Mouse (Mus musculus): ENCODE results near the gene Cdk5. TPM values are rescaled to one million over a fixed set of nuclear protein-coding genes. Genes with fewer than 3 reads are reported as not detected.

Gene Cdk5
- polyA plus RNA-seq, 1 experiment from 2014 or later: 76.9 TPM

Other genes starting within 250 kb of the Cdk5 start
- 18.0 and 18.5 TPM in 2 replicates for gene Kcnh2, start 71.9 kb downstream of the Cdk5 start, polyA plus RNA-seq (2016; fragmentation: Nextera tagmentation; extraction: Ambion mirVana)
- gene Nos3, start 58.7 kb downstream of the Cdk5 start, polyA plus RNA-seq (2016; fragmentation: Nextera tagmentation; extraction: Ambion mirVana): 7.1 and 9.2 TPM in 2 replicates
- gene Atg9b, start 31.4 kb downstream of the Cdk5 start, polyA plus RNA-seq (2016; fragmentation: Nextera tagmentation; extraction: Ambion mirVana): 0.35 and 0.46 TPM in 2 replicates
- gene Abcb8, start 29.9 kb downstream of the Cdk5 start, polyA plus RNA-seq (2016; fragmentation: Nextera tagmentation; extraction: Ambion mirVana): 47.1 and 48.0 TPM in 2 replicates
- 0.17 and 0.27 TPM in 2 replicates for gene Asic3, start 10.1 kb downstream of the Cdk5 start, polyA plus RNA-seq (2016; fragmentation: Nextera tagmentation; extraction: Ambion mirVana)
- 32.7 and 35.7 TPM in 2 replicates for gene Slc4a2, start 307 bp upstream of the Cdk5 start, polyA plus RNA-seq (2016; fragmentation: Nextera tagmentation; extraction: Ambion mirVana)
- gene Fastk, start 21.8 kb upstream of the Cdk5 start, polyA plus RNA-seq (2016; fragmentation: Nextera tagmentation; extraction: Ambion mirVana): 102 and 116 TPM in 2 replicates
- 31.8 and 35.4 TPM in 2 replicates for gene Tmub1, start 24.3 kb upstream of the Cdk5 start, polyA plus RNA-seq (2016; fragmentation: Nextera tagmentation; extraction: Ambion mirVana)
- gene Agap3, start 28.6 kb upstream of the Cdk5 start, polyA plus RNA-seq (2016; fragmentation: Nextera tagmentation; extraction: Ambion mirVana): 60.4 and 64.6 TPM in 2 replicates
- gene Gbx1, start 103.7 kb upstream of the Cdk5 start, polyA plus RNA-seq (2016; fragmentation: Nextera tagmentation; extraction: Ambion mirVana): 0.10 and 0.18 TPM in 2 replicates
- gene Asb10, start 117.4 kb upstream of the Cdk5 start, polyA plus RNA-seq (2016; fragmentation: Nextera tagmentation; extraction: Ambion mirVana): 0.16 and 0.19 TPM in 2 replicates
- 0.06 and 0.09 TPM in 2 replicates for gene 4931409K22Rik, start 133.3 kb upstream of the Cdk5 start, polyA plus RNA-seq (2016; fragmentation: Nextera tagmentation; extraction: Ambion mirVana)
- gene Abcf2, start 153.9 kb upstream of the Cdk5 start, polyA plus RNA-seq (2016; fragmentation: Nextera tagmentation; extraction: Ambion mirVana): 126 TPM in 2 replicates
- gene Chpf2, start 163.2 kb upstream of the Cdk5 start, polyA plus RNA-seq (2016; fragmentation: Nextera tagmentation; extraction: Ambion mirVana): 18.3 and 22.1 TPM in 2 replicates
- 108 and 120 TPM in 2 replicates for gene Smarcd3, start 200.9 kb upstream of the Cdk5 start, polyA plus RNA-seq (2016; fragmentation: Nextera tagmentation; extraction: Ambion mirVana)